Mouse (Mus musculus): ENCODE data around the gene Scgb1b30. TPM values are rescaled to one million over a fixed set of nuclear protein-coding genes. Genes with fewer than 3 reads are reported as not detected.

The Scgb1b30 gene
- total RNA-seq, 2 experiments from 2014 or later, result not detected

Other genes with a start within 250 kb of the Scgb1b30 start
- not detected in 2 replicates for gene Scgb2b26, start 150.4 kb upstream of the Scgb1b30 start, total RNA-seq (2015)
- not detected in 2 replicates for gene Scgb2b26, start 150.4 kb upstream of the Scgb1b30 start, total RNA-seq (2017)
- gene Scgb2b27, start 81.5 kb upstream of the Scgb1b30 start, total RNA-seq (2015), result not detected in 2 replicates
- not detected in 2 replicates for gene Scgb2b27, start 81.5 kb upstream of the Scgb1b30 start, total RNA-seq (2017)
- gene Scgb1b27, start 73.9 kb upstream of the Scgb1b30 start, total RNA-seq (2015), result not detected in 2 replicates
- not detected in 2 replicates for gene Scgb1b27, start 73.9 kb upstream of the Scgb1b30 start, total RNA-seq (2017)
- 0.09 and 0.14 TPM in 2 replicates for gene Wtip, start 37.8 kb downstream of the Scgb1b30 start, total RNA-seq (2015)
- 0.33 TPM in 1 of 2 replicates, not detected in the other for gene Wtip, start 37.8 kb downstream of the Scgb1b30 start, total RNA-seq (2017)
- 111 and 115 TPM in 2 replicates for gene Uba2, start 74.2 kb downstream of the Scgb1b30 start, total RNA-seq (2015)
- gene Uba2, start 74.2 kb downstream of the Scgb1b30 start, total RNA-seq (2017), result 121 and 126 TPM in 2 replicates
- 26.1 and 30.6 TPM in 2 replicates for gene Pdcd2l, start 101.2 kb downstream of the Scgb1b30 start, total RNA-seq (2015)
- 33.9 and 37.0 TPM in 2 replicates for gene Pdcd2l, start 101.2 kb downstream of the Scgb1b30 start, total RNA-seq (2017)
- gene Gpi1, start 134.9 kb downstream of the Scgb1b30 start, total RNA-seq (2015), result 345 and 348 TPM in 2 replicates
- gene Gpi1, start 134.9 kb downstream of the Scgb1b30 start, total RNA-seq (2017), result 393 and 429 TPM in 2 replicates
- gene Gm6096, start 155.6 kb downstream of the Scgb1b30 start, total RNA-seq (2015), result not detected in 2 replicates
- not detected in 2 replicates for gene Gm6096, start 155.6 kb downstream of the Scgb1b30 start, total RNA-seq (2017)
- gene 4931406P16Rik, start 218.1 kb downstream of the Scgb1b30 start, total RNA-seq (2015), result 18.6 and 23.2 TPM in 2 replicates
- 19.4 and 23.7 TPM in 2 replicates for gene 4931406P16Rik, start 218.1 kb downstream of the Scgb1b30 start, total RNA-seq (2017)